Mouse (Mus musculus) telencephalon, adult 2 months (tissue): ENCODE results near the gene Aco2.

ENCODE experiments used
- DNase-seq: peaks from one replicate; pipeline ENCODE4 v3.0.0-alpha.2; 2011; ENCODE audit warnings: low read depth, low spot score

Gene Aco2

GRCm38 (mm10) chr15:81917621-81918463, 45.7 kb downstream of the Aco2 start:
- DNase-seq = no peak

GRCm38 (mm10) chr15:81919062-81919461, 47.0 kb downstream of the Aco2 start:
- no peak for DNase-seq

- no peak for DNase-seq
Measured at GRCm38 (mm10) chr15:81920546-81921217, 48.6 kb downstream of the Aco2 start.

- DNase-seq = no peak
Measured at GRCm38 (mm10) chr15:81921255-81921654, 49.1 kb downstream of the Aco2 start.

- DNase-seq = no peak
Measured at GRCm38 (mm10) chr15:81924933-81925332, 52.8 kb downstream of the Aco2 start.

GRCm38 (mm10) chr15:81925760-81926445, 53.8 kb downstream of the Aco2 start, which contains the start of gene Polr3h:
Gene Polr3h, minus strand, starts transcription at chr15:81926240.
- peak; percentile 95 for DNase-seq

GRCm38 (mm10) chr15:81926446-81926822, 54.3 kb downstream of the Aco2 start:
- DNase-seq = no peak

- no peak for DNase-seq
Measured at GRCm38 (mm10) chr15:81927741-81928140, 55.6 kb downstream of the Aco2 start.

- DNase-seq = no peak
Measured at GRCm38 (mm10) chr15:81928277-81928676, 56.2 kb downstream of the Aco2 start.

- peak; percentile 69 for DNase-seq
Measured at GRCm38 (mm10) chr15:81932951-81933470, 60.9 kb downstream of the Aco2 start.

- DNase-seq = no peak
Measured at GRCm38 (mm10) chr15:81933986-81934385, 61.9 kb downstream of the Aco2 start.

- DNase-seq = no peak
Measured at GRCm38 (mm10) chr15:81935869-81936637, 63.9 kb downstream of the Aco2 start.

GRCm38 (mm10) chr15:81936679-81937078, 64.6 kb downstream of the Aco2 start, which contains the start of gene Csdc2:
Gene Csdc2, plus strand, starts transcription at chr15:81936759.
- no peak for DNase-seq

- DNase-seq = no peak
Measured at GRCm38 (mm10) chr15:81937098-81937972, 65.2 kb downstream of the Aco2 start.

- DNase-seq = no peak
Measured at GRCm38 (mm10) chr15:81938246-81938645, 66.1 kb downstream of the Aco2 start.

- DNase-seq = no peak
Measured at GRCm38 (mm10) chr15:81939157-81939715, 67.1 kb downstream of the Aco2 start.

GRCm38 (mm10) chr15:81939774-81940173, 67.7 kb downstream of the Aco2 start:
- DNase-seq = no peak

GRCm38 (mm10) chr15:81940219-81940618, 68.1 kb downstream of the Aco2 start:
- DNase-seq = no peak

- DNase-seq = no peak
Measured at GRCm38 (mm10) chr15:81941010-81941409, 68.9 kb downstream of the Aco2 start.
